Mouse (Mus musculus): Measurements from ENCODE around the gene Msl1. TPM values are rescaled to one million over a fixed set of nuclear protein-coding genes. Genes with fewer than 3 reads are reported as not detected.

Msl1 gene
- polyA plus RNA-seq, 1 experiment from 2014 or later: 21.6 TPM

- Histone ChIP-seq H3K27ac (ENCODE audit: low read depth, low read length) (no peak within 1 kb of the TSS), H3K9ac (ENCODE audit: low read depth, low read length) (peak within 1 kb of the TSS; percentile 72), H3K4me2 (replicated peaks; ENCODE audit: low read depth, low read length) (peak within 1 kb of the TSS; percentile 100), H3K27me3 (ENCODE audit: control insufficient read depth, insufficient read depth, low read length) (no peaks in the 10 kb centered on the region), H3K4me3 (ENCODE audit: low read length) (peak within 1 kb of the TSS; percentile 69), H3K4me1 (ENCODE audit: control insufficient read depth, insufficient read depth, low read length) (peaks cover 20% of the 10 kb centered on the region), H3K36me3 (ENCODE audit: control insufficient read depth, insufficient read depth, low read length) (peaks cover 27% of the 10 kb centered on the region), H3K9me3 (ENCODE audit: control insufficient read depth, low read length) (no peaks in the 10 kb centered on the region)
- under 1% methylated on average over 45 of the region's 48 CpGs for WGBS
- peak; percentile 87 for ATAC-seq (ENCODE audit: low FRiP score, low TSS enrichment)
Measured at GRCm38 (mm10) chr11:98836651-98837141, 41.4 kb downstream of the Msl1 start, which contains the start of gene Rapgefl1. Gene Rapgefl1, plus strand, starts transcription at chr11:98836785.

DNA sequence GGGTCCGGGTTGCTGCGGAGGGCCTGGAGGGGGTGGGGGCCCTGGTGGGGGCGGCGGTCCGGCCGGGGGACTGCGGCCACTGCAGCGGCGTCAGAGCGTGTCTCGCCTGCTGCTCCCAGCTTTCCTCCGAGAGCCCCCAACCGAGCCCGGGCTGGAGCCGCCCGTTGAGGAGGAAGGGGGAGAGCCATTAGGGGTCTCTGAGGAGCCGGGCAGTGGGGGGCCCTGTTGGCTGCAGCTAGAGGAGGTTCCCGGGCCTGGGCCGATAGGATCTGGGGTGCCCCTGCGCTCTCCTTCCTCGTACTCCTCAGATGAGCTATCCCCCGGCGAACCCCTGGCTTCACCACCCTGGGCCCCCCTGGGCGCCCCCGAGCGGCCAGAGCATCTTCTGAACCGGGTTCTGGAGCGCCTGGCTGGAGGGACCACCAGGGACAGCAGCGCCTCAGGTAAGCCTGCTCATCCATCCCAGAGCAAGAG lies 42.0 kb downstream of the Msl1 start:
- Histone ChIP-seq H3K9ac (ENCODE audit: low read depth, low read length) (peak overlapping the region; percentile 72), H3K27ac (ENCODE audit: low read depth, low read length) (no peak overlapping the region), H3K4me3 (ENCODE audit: low read length) (peak overlapping the region; percentile 69), H3K9me3 (ENCODE audit: control insufficient read depth, low read length) (no peaks in the 10 kb centered on the region), H3K27me3 (ENCODE audit: control insufficient read depth, insufficient read depth, low read length) (no peaks in the 10 kb centered on the region), H3K4me1 (ENCODE audit: control insufficient read depth, insufficient read depth, low read length) (peaks cover 20% of the 10 kb centered on the region), H3K36me3 (ENCODE audit: control insufficient read depth, insufficient read depth, low read length) (peaks cover 21% of the 10 kb centered on the region), H3K4me2 (replicated peaks; ENCODE audit: low read depth, low read length) (peak overlapping the region; percentile 100)
- peak; percentile 56 for ATAC-seq (ENCODE audit: low FRiP score, low TSS enrichment)
- WGBS: 1% methylated on average over 29 of the region's 29 CpGs

DNA sequence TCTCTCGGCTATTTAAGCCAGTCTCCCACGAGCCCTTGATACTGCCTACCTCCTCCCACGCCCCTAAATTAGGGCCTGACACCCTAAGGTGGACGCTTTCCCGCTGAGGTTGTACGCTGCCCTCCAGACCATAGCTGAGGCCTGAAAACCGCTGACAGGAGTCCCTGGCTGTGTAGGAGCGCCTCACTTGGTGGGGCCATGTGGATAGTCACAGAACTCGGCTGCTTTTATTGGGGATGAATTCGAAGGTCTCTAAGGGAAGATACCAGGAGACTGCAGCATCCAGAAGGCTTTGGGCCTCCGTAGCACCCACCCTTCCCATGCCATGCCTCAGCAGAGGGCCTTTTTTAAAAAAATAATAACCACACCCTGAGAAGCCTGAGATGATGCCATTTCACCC lies 42.6 kb downstream of the Msl1 start:
- 29% methylated on average over 11 of the region's 11 CpGs for WGBS
- H3K4me3 ChIP-seq (ENCODE audit: low read length): peak overlapping the region; percentile 69; the same call in 1 of the 2 replicates
- no peaks in the 10 kb centered on the region for H3K9me3 ChIP-seq (ENCODE audit: control insufficient read depth, low read length)
- ATAC-seq (ENCODE audit: low FRiP score, low TSS enrichment): no peak
- no peaks in the 10 kb centered on the region for H3K27me3 ChIP-seq (ENCODE audit: control insufficient read depth, insufficient read depth, low read length)
- H3K27ac ChIP-seq (ENCODE audit: low read depth, low read length): no peak overlapping the region
- H3K4me1 ChIP-seq (ENCODE audit: control insufficient read depth, insufficient read depth, low read length): peaks cover 20% of the 10 kb centered on the region
- peaks cover 14% of the 10 kb centered on the region for H3K36me3 ChIP-seq (ENCODE audit: control insufficient read depth, insufficient read depth, low read length)
- peak overlapping the region; percentile 100; the same call in 1 of the 2 replicates for H3K4me2 ChIP-seq (replicated peaks; ENCODE audit: low read depth, low read length)
- H3K9ac ChIP-seq (ENCODE audit: low read depth, low read length): no peak overlapping the region

GRCm38 (mm10) chr11:98838512-98838911 lies 43.2 kb downstream of the Msl1 start:
- H3K4me2 ChIP-seq (replicated peaks; ENCODE audit: low read depth, low read length): no peak overlapping the region
- WGBS: 64% methylated on average over 9 of the region's 9 CpGs
- ATAC-seq (ENCODE audit: low FRiP score, low TSS enrichment): no peak
- no peak overlapping the region for H3K27ac ChIP-seq (ENCODE audit: low read depth, low read length)
- no peaks in the 10 kb centered on the region for H3K9me3 ChIP-seq (ENCODE audit: control insufficient read depth, low read length)
- H3K9ac ChIP-seq (ENCODE audit: low read depth, low read length): no peak overlapping the region
- no peak overlapping the region for H3K4me3 ChIP-seq (ENCODE audit: low read length)
- H3K36me3 ChIP-seq (ENCODE audit: control insufficient read depth, insufficient read depth, low read length): peaks cover 9% of the 10 kb centered on the region
- H3K4me1 ChIP-seq (ENCODE audit: control insufficient read depth, insufficient read depth, low read length): peaks cover 20% of the 10 kb centered on the region
- H3K27me3 ChIP-seq (ENCODE audit: control insufficient read depth, insufficient read depth, low read length): no peaks in the 10 kb centered on the region

- ATAC-seq (ENCODE audit: low FRiP score, low TSS enrichment): no peak
Measured at GRCm38 (mm10) chr11:98839402-98839801, 44.1 kb downstream of the Msl1 start.

DNA sequence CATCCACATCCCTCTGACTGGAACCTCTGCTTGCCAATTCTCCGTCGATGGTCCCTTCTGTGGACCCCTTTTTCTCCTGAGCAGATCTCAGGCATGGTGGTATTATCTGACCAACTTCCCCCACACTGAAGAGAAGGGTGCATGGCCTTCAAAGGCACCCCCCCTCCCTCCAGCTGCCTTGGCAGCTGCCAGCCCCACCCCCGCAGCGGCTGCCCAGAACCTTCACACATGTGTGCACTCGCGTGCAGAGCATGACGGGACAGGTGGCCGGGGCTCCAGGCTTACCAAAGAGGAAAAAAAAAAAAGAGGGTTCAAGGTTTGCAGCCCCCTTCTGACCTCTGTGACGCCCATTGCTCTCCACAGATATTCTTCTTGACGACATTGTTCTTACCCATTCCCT lies 44.6 kb downstream of the Msl1 start:
- H3K4me3 ChIP-seq (ENCODE audit: low read length): no peak overlapping the region
- H3K27me3 ChIP-seq (ENCODE audit: control insufficient read depth, insufficient read depth, low read length): no peaks in the 10 kb centered on the region
- no peaks in the 10 kb centered on the region; the same call in 1 of the 2 replicates for H3K36me3 ChIP-seq (ENCODE audit: control insufficient read depth, insufficient read depth, low read length)
- no peak overlapping the region for H3K4me2 ChIP-seq (replicated peaks; ENCODE audit: low read depth, low read length)
- peaks cover 20% of the 10 kb centered on the region for H3K4me1 ChIP-seq (ENCODE audit: control insufficient read depth, insufficient read depth, low read length)
- no peak for ATAC-seq (ENCODE audit: low FRiP score, low TSS enrichment)
- no peaks in the 10 kb centered on the region for H3K9me3 ChIP-seq (ENCODE audit: control insufficient read depth, low read length)
- H3K9ac ChIP-seq (ENCODE audit: low read depth, low read length): no peak overlapping the region
- H3K27ac ChIP-seq (ENCODE audit: low read depth, low read length): no peak overlapping the region
- 41% methylated on average over 10 of the region's 10 CpGs for WGBS

More at GRCm38 (mm10) chr11:98839402-98839801, 44.1 kb downstream of the Msl1 start:
- H3K9ac ChIP-seq (ENCODE audit: low read depth, low read length): no peak overlapping the region
- peaks cover 20% of the 10 kb centered on the region for H3K4me1 ChIP-seq (ENCODE audit: control insufficient read depth, insufficient read depth, low read length)
- no peak overlapping the region for H3K4me2 ChIP-seq (replicated peaks; ENCODE audit: low read depth, low read length)
- no peaks in the 10 kb centered on the region for H3K9me3 ChIP-seq (ENCODE audit: control insufficient read depth, low read length)
- WGBS: 36% methylated on average over 6 of the region's 6 CpGs
- H3K27me3 ChIP-seq (ENCODE audit: control insufficient read depth, insufficient read depth, low read length): no peaks in the 10 kb centered on the region
- H3K36me3 ChIP-seq (ENCODE audit: control insufficient read depth, insufficient read depth, low read length): peaks cover under 1% of the 10 kb centered on the region; the same call in 1 of the 2 replicates
- H3K4me3 ChIP-seq (ENCODE audit: low read length): no peak overlapping the region
- no peak overlapping the region for H3K27ac ChIP-seq (ENCODE audit: low read depth, low read length)

DNA sequence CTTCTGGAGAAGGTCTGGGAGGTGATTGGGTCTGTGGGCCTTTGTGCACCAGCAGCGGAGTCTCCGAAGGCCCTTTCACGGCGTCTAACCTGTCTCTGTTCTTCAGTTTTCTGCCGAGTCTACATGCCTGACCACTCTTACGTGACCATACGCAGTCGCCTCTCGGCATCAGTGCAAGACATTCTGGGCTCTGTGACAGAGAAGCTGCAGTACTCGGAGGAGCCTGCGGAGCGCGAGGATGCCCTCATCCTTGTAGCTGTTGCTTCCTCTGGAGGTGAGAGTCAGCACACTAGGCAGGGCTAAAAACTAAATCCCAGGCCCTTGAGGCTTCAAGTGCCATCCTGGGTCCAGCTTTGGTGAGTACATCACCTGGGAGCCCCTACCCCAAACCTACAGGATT lies 50.7 kb downstream of the Msl1 start:
- no peak overlapping the region for H3K27ac ChIP-seq (ENCODE audit: low read depth, low read length)
- 43% methylated on average over 13 of the region's 13 CpGs for WGBS
- no peak for ATAC-seq (ENCODE audit: low FRiP score, low TSS enrichment)
- no peak overlapping the region for H3K4me3 ChIP-seq (ENCODE audit: low read length)
- H3K27me3 ChIP-seq (ENCODE audit: control insufficient read depth, insufficient read depth, low read length): no peaks in the 10 kb centered on the region
- no peak overlapping the region for H3K9ac ChIP-seq (ENCODE audit: low read depth, low read length)
- H3K9me3 ChIP-seq (ENCODE audit: control insufficient read depth, low read length): no peaks in the 10 kb centered on the region
- H3K4me1 ChIP-seq (ENCODE audit: control insufficient read depth, insufficient read depth, low read length): peaks cover 5% of the 10 kb centered on the region; the same call in 1 of the 2 replicates
- H3K36me3 ChIP-seq (ENCODE audit: control insufficient read depth, insufficient read depth, low read length): no peaks in the 10 kb centered on the region
- no peak overlapping the region for H3K4me2 ChIP-seq (replicated peaks; ENCODE audit: low read depth, low read length)

DNA sequence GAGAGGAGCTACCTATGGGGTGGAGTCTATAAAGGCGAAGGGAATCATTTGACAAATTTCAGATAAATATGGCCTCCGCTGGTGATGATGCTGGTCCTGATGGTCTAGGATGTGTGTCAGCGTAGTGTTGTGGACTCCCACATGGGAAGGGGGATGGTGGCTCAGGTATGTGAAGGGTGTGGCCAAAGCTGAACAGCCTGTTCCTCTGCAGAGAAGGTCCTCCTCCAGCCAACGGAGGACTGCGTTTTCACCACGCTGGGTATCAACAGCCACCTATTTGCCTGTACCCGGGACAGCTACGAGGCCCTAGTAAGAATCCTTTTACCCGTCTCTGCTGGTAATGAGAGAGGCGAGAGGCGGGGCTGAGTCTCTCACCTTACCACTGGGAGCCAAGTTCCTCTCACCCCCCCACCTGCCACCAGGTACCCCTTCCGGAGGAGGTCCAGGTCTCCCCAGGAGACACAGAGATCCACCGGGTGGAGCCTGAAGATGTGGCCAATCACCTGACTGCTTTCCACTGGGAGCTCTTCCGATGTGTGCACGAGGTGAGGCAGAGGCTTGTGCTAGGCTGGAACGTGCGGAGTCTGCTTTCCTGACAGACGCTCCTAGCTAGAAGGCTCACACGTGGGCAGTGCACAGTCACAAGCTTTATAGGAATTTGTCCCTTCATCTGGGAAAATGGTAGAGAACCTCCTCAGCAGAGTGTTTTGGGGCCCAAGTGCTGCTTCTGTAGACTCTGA lies 51.7 kb downstream of the Msl1 start:
- WGBS: 65% methylated on average over 19 of the region's 19 CpGs
- ATAC-seq (ENCODE audit: low FRiP score, low TSS enrichment): no peak

More for the DNA sequence above, 51.7 kb downstream of the Msl1 start:
- Histone ChIP-seq H3K9ac (ENCODE audit: low read depth, low read length) (no peak overlapping the region), H3K27me3 (ENCODE audit: control insufficient read depth, insufficient read depth, low read length) (no peaks in the 10 kb centered on the region), H3K4me1 (ENCODE audit: control insufficient read depth, insufficient read depth, low read length) (peaks cover 5% of the 10 kb centered on the region; the same call in 1 of the 2 replicates), H3K36me3 (ENCODE audit: control insufficient read depth, insufficient read depth, low read length) (no peaks in the 10 kb centered on the region), H3K4me2 (replicated peaks; ENCODE audit: low read depth, low read length) (no peak overlapping the region), H3K27ac (ENCODE audit: low read depth, low read length) (no peak overlapping the region), H3K9me3 (ENCODE audit: control insufficient read depth, low read length) (no peaks in the 10 kb centered on the region), H3K4me3 (ENCODE audit: low read length) (no peak overlapping the region)

All from kidney, embryonic 14.5 days (tissue).